Mouse (Mus musculus) brain, embryonic 14.5 days (tissue): Measurements from ENCODE around the gene Ndc80.

ENCODE experiments used
- CTCF ChIP-seq: fragments of 200-500 bp; IDR thresholded peaks from 2 replicates; pipeline ENCODE4 v1.5.1; 2012; ENCODE audit warnings: inconsistent platforms, mild to moderate bottlenecking, moderate library complexity, borderline replicate concordance; ENCODE audit not compliant: insufficient read depth, insufficient read length; ENCODE audit errors: extremely low read depth
- POLR2A ChIP-seq: fragments of 200-500 bp; IDR thresholded peaks from 2 replicates; pipeline ENCODE4 v1.6.1; 2012; ENCODE audit warnings: mild to moderate bottlenecking, inconsistent platforms, borderline replicate concordance; ENCODE audit not compliant: poor library complexity, insufficient read depth, insufficient read length, severe bottlenecking; ENCODE audit errors: extremely low read depth

DNA sequence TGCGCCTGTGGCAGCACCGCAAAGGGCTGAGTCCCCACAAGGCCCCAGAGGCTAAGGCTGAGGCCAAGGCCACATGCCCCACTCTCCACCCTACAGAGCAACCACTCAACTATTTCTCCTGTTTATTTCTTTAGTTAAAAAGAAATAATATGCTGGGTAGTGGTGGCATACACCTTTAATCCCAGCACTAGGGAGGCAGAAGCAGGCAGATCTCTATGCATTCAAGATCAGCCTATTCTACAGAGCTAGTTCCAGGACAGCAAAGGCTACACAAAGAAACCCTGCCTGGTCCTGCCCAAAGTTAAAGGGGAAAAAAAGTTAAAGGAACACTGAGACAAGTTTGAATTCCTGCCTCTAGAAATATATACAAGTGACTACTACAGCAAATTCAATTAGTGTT is 66.8 kb downstream of the Ndc80 start, which contains the start of gene Gm4707:
- TF ChIP-seq POLR2A (no peak), CTCF (no peak)
